9 mouse cellular contexts compared by ENCODE assay signal in the genomic region with DNA sequence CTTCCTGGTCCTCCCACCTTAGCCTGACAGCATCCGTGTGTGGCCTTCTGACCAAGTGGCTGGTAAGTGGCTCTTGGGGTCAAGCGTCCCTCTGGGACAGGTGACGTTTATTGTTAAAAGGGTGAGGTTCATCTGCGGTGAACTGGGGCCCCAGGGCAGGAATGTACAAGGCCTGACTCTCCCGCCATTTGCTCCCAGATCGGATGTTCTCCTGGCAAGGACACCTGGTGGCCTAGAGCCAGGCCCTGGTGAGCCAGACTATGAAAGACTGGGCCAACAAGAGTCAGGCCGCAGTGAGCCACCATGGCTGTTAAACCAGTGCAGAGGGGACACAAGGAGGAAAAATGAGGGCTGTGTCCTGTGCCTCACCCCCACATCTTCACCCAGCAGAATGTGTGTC.
DNase-seq lines count a peak whose midpoint lies in the region; ATAC-seq and TF ChIP-seq lines count a peak whose summit lies in the region.
"Had no signal": no experiment of that assay in that cellular context is flagged by ENCODE, and none has a peak within 500 bp of the region (broad histone marks: within the 10 kb centered on the region; RNA-seq: fewer than 3 reads in every experiment).

No protein-coding gene starts in this region.

- no peak overlapping the region for H3K4me2 ChIP-seq in heart, embryonic 11.5 days
- no peak overlapping the region for H3K4me2 ChIP-seq in midbrain, embryonic 13.5 days (replicated peaks)
- no peak overlapping the region for H3K4me2 ChIP-seq in midbrain, postnatal 0 days (ENCODE audit: low read depth, low read length, poor library complexity, severe bottlenecking)
- H3K4me2 ChIP-seq in forebrain, embryonic 13.5 days: no peak overlapping the region
- H3K4me2 ChIP-seq in neural tube, embryonic 13.5 days: no peak overlapping the region

- no peak for TF ChIP-seq CTCF in midbrain, postnatal 0 days (IDR thresholded peaks at IDR 0.05)

- WGBS in heart, embryonic 10.5 days: 59% methylated on average over 7 of the region's 7 CpGs
- 64% methylated on average over 7 of the region's 7 CpGs for WGBS in heart, embryonic 11.5 days (ENCODE audit: insufficient replicate concordance)
- 58% methylated on average over 7 of the region's 7 CpGs for WGBS in midbrain, embryonic 13.5 days
- 54% methylated on average over 7 of the region's 7 CpGs for WGBS in midbrain, postnatal 0 days
- WGBS in forebrain, embryonic 13.5 days: 48% methylated on average over 7 of the region's 7 CpGs
- WGBS in neural tube, embryonic 13.5 days: 37% methylated on average over 7 of the region's 7 CpGs

- ATAC-seq in heart, embryonic 11.5 days (replicated peaks; ENCODE audit: insufficient number of reproducible peaks, low FRiP score, low TSS enrichment): no peak
- ATAC-seq in midbrain, embryonic 13.5 days: no peak
- ATAC-seq in midbrain, postnatal 0 days (ENCODE audit: low FRiP score): no peak
- no peak for ATAC-seq in forebrain, embryonic 13.5 days
- no peak for ATAC-seq in neural tube, embryonic 13.5 days (ENCODE audit: low read depth)

- H3K4me3 ChIP-seq in heart, embryonic 10.5 days: no peak overlapping the region
- no peak overlapping the region for H3K4me3 ChIP-seq in heart, embryonic 11.5 days (ENCODE audit: low read depth, low read length)
- no peak overlapping the region for H3K4me3 ChIP-seq in midbrain, embryonic 13.5 days (replicated peaks)
- no peak overlapping the region for H3K4me3 ChIP-seq in midbrain, postnatal 0 days (ENCODE audit: low read depth, low read length)
- no peak overlapping the region for H3K4me3 ChIP-seq in forebrain, embryonic 13.5 days
- H3K4me3 ChIP-seq in neural tube, embryonic 13.5 days: no peak overlapping the region

- H3K36me3 ChIP-seq in heart, embryonic 10.5 days: no peaks in the 10 kb centered on the region
- no peaks in the 10 kb centered on the region for H3K36me3 ChIP-seq in heart, embryonic 11.5 days (ENCODE audit: control insufficient read depth, insufficient read depth, low read length)
- no peaks in the 10 kb centered on the region for H3K36me3 ChIP-seq in midbrain, embryonic 13.5 days
- no peaks in the 10 kb centered on the region for H3K36me3 ChIP-seq in midbrain, postnatal 0 days (ENCODE audit: insufficient read depth, low read length)
- no peaks in the 10 kb centered on the region for H3K36me3 ChIP-seq in forebrain, embryonic 13.5 days (ENCODE audit: poor library complexity, severe bottlenecking)
- H3K36me3 ChIP-seq in neural tube, embryonic 13.5 days: no peaks in the 10 kb centered on the region

- H3K9ac ChIP-seq in heart, embryonic 11.5 days (ENCODE audit: low read depth, low read length): no peak overlapping the region
- no peak overlapping the region for H3K9ac ChIP-seq in midbrain, embryonic 13.5 days (replicated peaks)
- no peak overlapping the region for H3K9ac ChIP-seq in midbrain, postnatal 0 days (replicated peaks; ENCODE audit: low read length, poor library complexity, severe bottlenecking)
- 0 out of 2 replicates have a peak overlapping the region, but pooled peaks have one; percentile 27 for H3K9ac ChIP-seq in forebrain, embryonic 13.5 days
- no peak overlapping the region for H3K9ac ChIP-seq in neural tube, embryonic 13.5 days

- H3K27ac ChIP-seq in heart, embryonic 10.5 days: peak overlapping the region; percentile 18; the same call in 1 of the 2 replicates
- H3K27ac ChIP-seq in heart, embryonic 11.5 days (ENCODE audit: low read depth, low read length): no peak overlapping the region
- peak overlapping the region; percentile 51; the same call in 1 of the 2 replicates for H3K27ac ChIP-seq in midbrain, embryonic 13.5 days
- H3K27ac ChIP-seq in midbrain, postnatal 0 days (ENCODE audit: low read depth, low read length): no peak overlapping the region
- peak overlapping the region; percentile 51; the same call in 1 of the 2 replicates for H3K27ac ChIP-seq in forebrain, embryonic 13.5 days
- H3K27ac ChIP-seq in neural tube, embryonic 13.5 days (replicated peaks): peak overlapping the region; percentile 33; the same call in 1 of the 2 replicates

- H3K4me1 ChIP-seq in heart, embryonic 10.5 days: peaks cover 46% of the 10 kb centered on the region
- peaks cover 28% of the 10 kb centered on the region for H3K4me1 ChIP-seq in heart, embryonic 11.5 days (ENCODE audit: control insufficient read depth, insufficient read depth, low read length)
- H3K4me1 ChIP-seq in midbrain, embryonic 13.5 days (replicated peaks): peaks cover 54% of the 10 kb centered on the region
- H3K4me1 ChIP-seq in midbrain, postnatal 0 days (ENCODE audit: insufficient read depth, low read length): peaks cover 15% of the 10 kb centered on the region
- peaks cover 49% of the 10 kb centered on the region for H3K4me1 ChIP-seq in forebrain, embryonic 13.5 days
- H3K4me1 ChIP-seq in neural tube, embryonic 13.5 days (replicated peaks): peaks cover 46% of the 10 kb centered on the region

- 0 out of 2 replicates have a peak, but pooled peaks cover 6% of the 10 kb centered on the region for H3K27me3 ChIP-seq in heart, embryonic 10.5 days (ENCODE audit: insufficient read depth, poor library complexity, severe bottlenecking)
- H3K27me3 ChIP-seq in heart, embryonic 11.5 days (ENCODE audit: control insufficient read depth, insufficient read depth, low read length): no peaks in the 10 kb centered on the region; the same call in 1 of the 2 replicates
- no peaks in the 10 kb centered on the region for H3K27me3 ChIP-seq in midbrain, embryonic 13.5 days
- no peaks in the 10 kb centered on the region for H3K27me3 ChIP-seq in midbrain, postnatal 0 days (ENCODE audit: insufficient read depth, low read length)
- no peaks in the 10 kb centered on the region for H3K27me3 ChIP-seq in forebrain, embryonic 13.5 days
- H3K27me3 ChIP-seq in neural tube, embryonic 13.5 days: no peaks in the 10 kb centered on the region

- H3K9me3 ChIP-seq in heart, embryonic 10.5 days: no peaks in the 10 kb centered on the region
- H3K9me3 ChIP-seq in heart, embryonic 11.5 days (replicated peaks; ENCODE audit: control insufficient read depth, low read length): no peaks in the 10 kb centered on the region
- H3K9me3 ChIP-seq in midbrain, embryonic 13.5 days: no peaks in the 10 kb centered on the region
- H3K9me3 ChIP-seq in midbrain, postnatal 0 days (ENCODE audit: low read length): no peaks in the 10 kb centered on the region
- no peaks in the 10 kb centered on the region for H3K9me3 ChIP-seq in forebrain, embryonic 13.5 days (replicated peaks)
- H3K9me3 ChIP-seq in neural tube, embryonic 13.5 days: no peaks in the 10 kb centered on the region

- no peak for DNase-seq in heart, embryonic 10.5 days (ENCODE audit: low spot score)
- DNase-seq in midbrain, postnatal 0 days (ENCODE audit: low spot score): no peak
- no peak for DNase-seq in urinary bladder, adult 2 months (ENCODE audit: low spot score)
- DNase-seq in retina, embryonic 14.5 days (ENCODE audit: low spot score): no peak
- DNase-seq: lung, postnatal 4 days had no signal

Comparison
In these comparisons a context has a peak if more than half of its experiments do, and no peak if none do; other contexts are left out.
1. H3K27ac ChIP-seq: peak in heart, embryonic 10.5 days (single experiment), midbrain, embryonic 13.5 days (single experiment), forebrain, embryonic 13.5 days (single experiment) and neural tube, embryonic 13.5 days (single experiment); none in heart, embryonic 11.5 days (single experiment) and midbrain, postnatal 0 days (single experiment).